Mouse (Mus musculus) forebrain, embryonic 15.5 days (tissue): ENCODE measurements around the gene Zfp568. TPM values are rescaled to one million over a fixed set of nuclear protein-coding genes. Genes with fewer than 3 reads are reported as not detected.

Experiments used
- ATAC-seq: fragments of 200-750 bp; cut with Nextera tagmentation; replicated peaks from 2 replicates; pipeline ENCODE4 v1.8.0; 2017; ENCODE audit warnings: mild to moderate bottlenecking, moderate TSS enrichment, moderate library complexity
- H3K27ac ChIP-seq: fragments of 300-500 bp; sonication (generic); replicated peaks from 2 replicates; pipeline ENCODE4 v1.5.1; 2015; ENCODE audit warnings: mild to moderate bottlenecking, inconsistent platforms
- H3K27me3 ChIP-seq: fragments of 300-500 bp; sonication (generic); 2 replicates; pipeline ENCODE4 v1.6.1; 2015; ENCODE audit warnings: inconsistent platforms
- H3K36me3 ChIP-seq: fragments of 300-500 bp; sonication (generic); 2 replicates; pipeline ENCODE4 v1.6.1; 2015; ENCODE audit warnings: mild to moderate bottlenecking, inconsistent platforms
- H3K4me1 ChIP-seq: fragments of 300-500 bp; sonication (generic); 2 replicates; pipeline ENCODE4 v1.6.1; 2015; ENCODE audit warnings: inconsistent platforms
- H3K4me2 ChIP-seq: fragments of 300-500 bp; sonication (generic); replicated peaks from 2 replicates; pipeline ENCODE4 v1.6.1; 2015; ENCODE audit warnings: mild to moderate bottlenecking, inconsistent platforms
- H3K4me3 ChIP-seq: fragments of 300-500 bp; sonication (generic); 2 replicates; pipeline ENCODE4 v1.5.1; 2015; ENCODE audit warnings: mild to moderate bottlenecking, inconsistent platforms
- H3K9ac ChIP-seq: fragments of 300-500 bp; sonication (generic); replicated peaks from 2 replicates; pipeline ENCODE4 v1.6.1; 2015; ENCODE audit warnings: mild to moderate bottlenecking, inconsistent platforms
- H3K9me3 ChIP-seq: fragments of 300-500 bp; sonication (generic); 2 replicates; pipeline ENCODE4 v1.6.1; 2016; ENCODE audit warnings: inconsistent platforms
- WGBS: fragments of 180-500 bp; shearing (Covaris S2); methylation state at CpG from one replicate; pipeline ENCODE4 v1.1.7; 2015; ENCODE audit warnings: mixed read lengths; 5-methylcytosine and 5-hydroxymethylcytosine counted together
- polyA plus RNA-seq: library from polyadenylated mRNA; unstranded; fragments of >200 nt; fragmentation: Nextera tagmentation; extraction: Ambion mirVana; gene quantifications from 2 replicates; pipeline ENCODE4 v1.2.1, GENCODE M21; 2015

Zfp568 gene
- 5.0 and 5.5 TPM in 2 replicates for polyA plus RNA-seq

DNA sequence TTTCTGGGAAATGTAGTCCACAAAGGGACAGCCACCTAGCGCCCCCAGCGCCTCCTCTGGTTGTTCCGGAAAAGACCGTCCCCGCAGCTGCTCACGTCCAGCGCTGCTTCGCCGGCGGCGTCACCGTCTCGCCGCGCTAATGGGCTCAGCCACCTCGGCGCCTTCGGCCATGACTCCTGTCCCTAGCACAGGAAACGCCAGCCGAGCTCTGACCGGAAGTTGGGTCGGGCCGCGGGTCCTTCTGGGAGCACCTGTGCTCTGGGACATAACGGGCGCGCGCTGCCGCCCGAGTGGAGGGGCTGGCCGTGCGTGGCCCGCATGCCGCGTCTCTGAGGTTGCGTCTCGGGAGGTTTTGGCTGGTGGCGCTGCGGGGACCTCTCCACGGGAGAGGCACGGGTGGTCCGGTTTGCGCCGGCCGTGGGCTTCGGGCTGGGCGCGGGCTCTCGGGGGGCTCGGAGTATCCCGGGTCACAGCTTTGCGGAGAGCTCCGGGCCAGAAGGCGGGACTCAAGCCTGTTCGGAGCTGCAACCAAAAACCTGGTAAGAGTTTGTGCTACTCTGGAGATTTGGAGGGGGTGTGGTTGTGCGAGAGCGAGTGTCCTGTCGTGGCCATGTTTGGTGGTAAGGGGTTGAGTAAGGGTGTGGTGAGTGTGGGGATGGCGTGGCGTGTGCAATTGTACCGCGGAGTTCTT is at the start of gene Zfp568:
Zfp568 (plus strand) TSS at position 266 of the 691 bp plus-strand sequence.
- H3K36me3 ChIP-seq: peaks cover 12% of the 10 kb centered on the region
- under 1% methylated on average over 62 of the region's 62 CpGs for WGBS
- peak within 1 kb of the TSS; percentile 72 for H3K9ac ChIP-seq
- H3K27ac ChIP-seq: peak within 1 kb of the TSS; percentile 91
- H3K4me3 ChIP-seq: peak within 1 kb of the TSS; percentile 100
- H3K27me3 ChIP-seq: no peaks in the 10 kb centered on the region
- peak within 1 kb of the TSS; percentile 81 for H3K4me2 ChIP-seq
- H3K4me1 ChIP-seq: peaks cover 20% of the 10 kb centered on the region
- ATAC-seq: peak; percentile 94
- H3K9me3 ChIP-seq: no peaks in the 10 kb centered on the region

DNA sequence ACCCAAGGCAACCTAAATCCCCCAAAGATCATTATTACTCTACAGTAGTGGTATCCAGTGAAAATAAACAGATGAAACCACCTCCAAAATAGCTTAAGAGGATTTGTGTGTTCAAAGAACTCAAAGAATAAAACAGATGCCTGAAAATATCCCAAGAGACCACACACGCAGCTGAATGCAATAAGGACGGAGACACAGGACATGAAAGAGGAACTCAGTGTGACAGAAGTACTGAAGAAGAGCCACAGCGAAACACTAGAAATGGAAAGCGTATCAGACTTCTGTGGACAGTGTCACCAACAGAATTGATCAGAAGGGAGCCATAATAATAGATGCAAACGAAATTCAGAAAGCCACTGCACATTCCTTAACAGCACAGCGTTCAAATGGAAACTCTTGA is 44.9 kb upstream of the Zfp568 start:
- no peak for ATAC-seq
- Histone ChIP-seq H3K27ac (no peak overlapping the region), H3K4me1 (no peaks in the 10 kb centered on the region), H3K4me3 (no peak overlapping the region), H3K9me3 (no peaks in the 10 kb centered on the region), H3K36me3 (peaks cover 48% of the 10 kb centered on the region), H3K9ac (no peak overlapping the region), H3K4me2 (no peak overlapping the region), H3K27me3 (no peaks in the 10 kb centered on the region)
- 83% methylated on average over 6 of the region's 6 CpGs for WGBS

DNA sequence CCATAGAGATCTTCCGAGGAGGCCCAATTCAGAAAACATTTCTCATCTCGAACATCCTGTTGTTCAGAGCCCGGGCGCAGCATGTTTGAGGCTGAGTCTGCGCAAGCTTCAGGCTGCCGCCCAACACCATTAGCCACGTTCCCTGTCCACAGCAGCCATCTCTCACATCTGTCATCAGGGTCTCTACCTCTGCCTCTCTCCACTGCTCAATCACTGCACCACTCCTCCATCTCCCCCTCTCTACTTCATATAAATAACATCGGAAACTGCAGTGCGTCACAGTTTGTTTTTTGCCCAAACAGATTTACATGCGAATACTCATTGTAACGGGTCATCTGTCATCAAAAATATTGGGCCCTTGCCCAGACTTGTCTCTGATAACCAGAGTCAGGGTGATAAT is 42.7 kb upstream of the Zfp568 start:
- H3K27ac ChIP-seq: no peak overlapping the region
- no peaks in the 10 kb centered on the region for H3K9me3 ChIP-seq
- peaks cover 30% of the 10 kb centered on the region for H3K36me3 ChIP-seq
- WGBS: 77% methylated on average over 11 of the region's 11 CpGs
- peaks cover 7% of the 10 kb centered on the region; the same call in 1 of the 2 replicates for H3K4me1 ChIP-seq
- ATAC-seq: no peak
- no peak overlapping the region for H3K4me3 ChIP-seq
- H3K4me2 ChIP-seq: no peak overlapping the region
- no peaks in the 10 kb centered on the region for H3K27me3 ChIP-seq
- H3K9ac ChIP-seq: no peak overlapping the region

DNA sequence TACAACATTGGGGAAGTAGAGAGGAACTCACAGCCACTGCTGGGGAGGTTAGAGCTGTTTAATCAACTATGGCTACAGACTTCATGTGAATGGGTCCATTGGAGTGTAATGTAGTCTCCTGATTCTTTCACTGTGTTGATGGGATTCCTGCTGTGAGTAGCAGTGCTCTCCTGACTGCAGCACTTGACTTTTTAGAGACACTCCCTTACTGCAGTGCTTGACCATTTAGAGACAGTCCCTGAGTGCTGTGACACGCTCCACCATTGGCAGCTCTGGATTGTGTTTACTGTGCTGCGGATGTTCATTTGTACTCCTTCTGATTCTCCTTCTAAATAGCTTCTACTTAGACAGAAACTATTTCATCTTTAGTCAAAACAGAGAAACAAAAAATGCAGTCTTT is 41.0 kb upstream of the Zfp568 start:
- Histone ChIP-seq H3K27ac (no peak overlapping the region), H3K9me3 (no peaks in the 10 kb centered on the region), H3K4me2 (no peak overlapping the region), H3K4me1 (peaks cover 7% of the 10 kb centered on the region; the same call in 1 of the 2 replicates), H3K9ac (no peak overlapping the region), H3K27me3 (no peaks in the 10 kb centered on the region), H3K36me3 (peaks cover 18% of the 10 kb centered on the region; the same call in 1 of the 2 replicates), H3K4me3 (no peak overlapping the region)
- 39% methylated on average over 2 of the region's 2 CpGs for WGBS
- ATAC-seq: no peak

DNA sequence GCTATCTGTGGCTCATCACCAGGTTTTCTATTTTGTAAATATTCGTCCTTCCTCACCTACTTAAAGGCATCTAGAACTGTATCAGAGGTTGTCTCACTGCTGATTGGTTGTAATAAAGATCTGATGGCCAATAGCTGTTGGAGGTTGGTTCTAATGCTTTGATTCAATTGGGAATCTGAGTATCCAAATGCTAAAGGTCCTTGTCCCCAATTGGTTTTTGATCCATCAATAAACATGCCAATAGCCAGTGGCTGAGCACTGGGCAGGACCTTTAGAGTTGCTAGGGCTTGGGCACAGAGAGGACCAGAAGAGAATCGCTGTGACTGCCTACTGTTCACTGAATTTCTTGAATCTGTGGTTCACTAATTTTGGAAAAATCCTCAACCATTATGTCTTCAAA is 40.0 kb upstream of the Zfp568 start:
- H3K9ac ChIP-seq: no peak overlapping the region
- peak overlapping the region; percentile 44; the same call in 1 of the 2 replicates for H3K27ac ChIP-seq
- no peaks in the 10 kb centered on the region for H3K9me3 ChIP-seq
- 76% methylated on average over 2 of the region's 2 CpGs for WGBS
- peaks cover 22% of the 10 kb centered on the region; the same call in 1 of the 2 replicates for H3K36me3 ChIP-seq
- peaks cover 7% of the 10 kb centered on the region; the same call in 1 of the 2 replicates for H3K4me1 ChIP-seq
- H3K4me2 ChIP-seq: no peak overlapping the region
- H3K27me3 ChIP-seq: no peaks in the 10 kb centered on the region
- no peak for ATAC-seq
- no peak overlapping the region for H3K4me3 ChIP-seq

DNA sequence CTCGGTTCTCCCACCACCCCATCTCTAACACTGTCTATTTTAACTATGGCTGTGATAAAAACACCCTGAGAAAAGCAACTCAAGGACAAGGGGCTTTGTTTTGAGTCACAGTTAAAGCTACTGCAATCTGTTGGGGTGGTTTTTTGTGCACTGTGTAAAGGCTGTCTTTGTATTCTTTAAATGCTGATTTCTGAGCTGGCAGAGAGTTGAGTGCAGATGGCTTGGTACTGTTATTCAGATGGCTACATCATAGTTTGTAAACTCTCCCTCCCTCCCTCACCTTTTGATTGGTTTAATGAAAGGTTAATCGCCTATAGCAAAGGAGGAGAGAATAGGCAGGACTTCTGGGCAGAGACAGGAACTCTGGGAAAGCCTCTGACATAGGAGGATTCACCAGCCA is 39.6 kb upstream of the Zfp568 start:
- WGBS: 53% methylated on average over 2 of the region's 2 CpGs
- Histone ChIP-seq H3K4me1 (peaks cover 7% of the 10 kb centered on the region; the same call in 1 of the 2 replicates), H3K9me3 (no peaks in the 10 kb centered on the region), H3K4me2 (no peak overlapping the region), H3K9ac (no peak overlapping the region), H3K4me3 (no peak overlapping the region), H3K36me3 (peaks cover 25% of the 10 kb centered on the region; the same call in 1 of the 2 replicates), H3K27ac (peak overlapping the region; percentile 44), H3K27me3 (no peaks in the 10 kb centered on the region)
- ATAC-seq: no peak

DNA sequence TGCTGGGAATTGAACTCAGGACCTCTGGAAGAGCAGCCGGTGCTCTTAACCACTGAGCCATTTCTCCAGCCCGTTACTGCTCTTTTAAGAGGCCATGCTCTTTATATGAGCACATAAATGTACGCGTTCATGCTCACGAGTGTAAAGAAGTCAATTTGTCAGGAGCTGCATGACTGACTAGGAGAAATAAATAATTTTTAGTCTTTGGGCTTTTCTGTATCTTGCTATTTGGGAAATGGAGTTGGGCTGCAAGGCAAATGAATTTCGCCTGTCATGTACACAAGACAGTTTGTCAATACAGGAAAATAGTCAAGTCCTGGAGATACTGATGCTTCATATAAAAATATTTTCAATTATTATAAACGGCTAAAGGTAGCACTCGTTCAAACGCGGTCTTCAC is 30.7 kb upstream of the Zfp568 start:
- no peak for ATAC-seq
- 37% methylated on average over 10 of the region's 10 CpGs for WGBS

DNA sequence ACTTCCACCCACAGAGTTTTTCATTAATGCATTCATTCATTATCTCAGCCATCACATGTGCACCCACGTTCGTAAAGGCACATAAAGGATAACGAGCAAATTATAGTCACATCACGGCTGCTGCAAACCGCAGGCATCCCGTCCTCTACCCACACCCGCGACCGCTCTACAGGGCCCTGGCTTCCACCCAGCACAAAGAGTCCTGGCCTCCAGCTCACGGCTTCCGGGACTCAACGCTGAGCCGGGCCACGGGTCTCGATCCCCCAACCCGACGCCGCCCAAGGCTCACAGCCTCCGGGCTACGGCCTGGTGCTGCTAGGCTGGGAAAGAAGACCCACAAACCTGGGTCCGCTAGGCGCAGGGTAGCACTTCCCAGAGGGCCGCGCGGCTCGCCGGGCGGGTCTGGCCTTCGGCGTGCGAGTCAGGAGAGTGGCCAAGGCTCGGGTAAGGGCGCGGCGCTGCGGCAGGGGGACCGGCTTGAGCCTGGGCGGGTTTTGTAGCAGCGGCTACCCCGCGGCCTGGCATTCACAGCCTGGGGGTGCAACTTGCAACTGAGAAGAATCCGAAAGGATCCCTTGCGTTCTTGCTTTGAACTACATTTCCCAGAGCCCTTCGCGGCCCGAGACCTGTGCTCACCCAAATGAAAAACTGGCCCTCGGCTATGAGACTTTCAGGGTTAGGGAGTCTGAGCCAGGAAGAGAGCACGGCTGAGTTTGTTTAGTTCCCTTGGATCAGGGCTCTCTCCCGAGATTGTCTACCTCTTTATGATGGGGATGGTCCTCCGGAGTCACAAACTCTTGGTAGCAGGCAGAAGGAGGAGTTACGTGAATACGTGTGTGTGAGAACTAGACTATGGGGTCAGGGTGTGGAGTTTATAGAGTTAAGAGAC is 30.0 kb upstream of the Zfp568 start, which contains the start of gene Zfp74:
Zfp74 (minus strand) TSS at position 577 of the 889 bp plus-strand sequence.
- WGBS: 1% methylated on average over 51 of the region's 52 CpGs
- H3K4me2 ChIP-seq: peak within 1 kb of the TSS; percentile 54
- peak within 1 kb of the TSS; percentile 95 for H3K9ac ChIP-seq
- no peaks in the 10 kb centered on the region for H3K27me3 ChIP-seq
- peaks cover 14% of the 10 kb centered on the region for H3K4me1 ChIP-seq
- peaks cover 15% of the 10 kb centered on the region for H3K36me3 ChIP-seq
- ATAC-seq: peak; percentile 94
- H3K4me3 ChIP-seq: peak within 1 kb of the TSS; percentile 81
- H3K27ac ChIP-seq: peak within 1 kb of the TSS; percentile 95
- no peaks in the 10 kb centered on the region for H3K9me3 ChIP-seq

More for the DNA sequence above, 30.7 kb upstream of the Zfp568 start:
- Histone ChIP-seq H3K27me3 (no peaks in the 10 kb centered on the region), H3K36me3 (peaks cover 19% of the 10 kb centered on the region), H3K4me2 (peak overlapping the region; percentile 54), H3K27ac (peak overlapping the region; percentile 95), H3K9ac (peak overlapping the region; percentile 95), H3K4me3 (peak overlapping the region; percentile 81), H3K4me1 (peaks cover 14% of the 10 kb centered on the region), H3K9me3 (no peaks in the 10 kb centered on the region)

DNA sequence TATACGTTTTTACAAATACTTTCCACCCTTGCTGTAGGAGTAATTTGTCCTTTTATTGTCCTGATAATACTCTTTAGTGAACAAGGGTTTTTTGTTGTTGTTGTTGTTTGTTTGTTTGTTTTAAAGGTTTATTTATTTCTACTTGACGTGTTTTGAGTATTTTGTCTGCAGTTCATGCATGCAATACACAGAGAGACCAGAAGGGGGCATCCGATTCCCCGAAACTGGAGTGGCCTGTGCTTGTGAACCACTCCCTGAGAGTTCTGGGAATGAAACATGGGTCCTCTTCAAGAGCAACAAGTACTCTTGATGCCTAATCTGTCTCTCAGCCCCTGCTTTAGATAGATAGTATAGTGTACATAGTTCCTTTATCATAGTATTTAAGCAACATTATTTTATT is 29.0 kb upstream of the Zfp568 start:
- Histone ChIP-seq H3K4me3 (no peak overlapping the region; the same call in 1 of the 2 replicates), H3K9ac (no peak overlapping the region), H3K27ac (no peak overlapping the region), H3K27me3 (no peaks in the 10 kb centered on the region), H3K4me1 (peaks cover 14% of the 10 kb centered on the region), H3K4me2 (peak overlapping the region; percentile 54), H3K9me3 (no peaks in the 10 kb centered on the region), H3K36me3 (peaks cover 11% of the 10 kb centered on the region)
- ATAC-seq: no peak
- 21% methylated on average over 4 of the region's 4 CpGs for WGBS

DNA sequence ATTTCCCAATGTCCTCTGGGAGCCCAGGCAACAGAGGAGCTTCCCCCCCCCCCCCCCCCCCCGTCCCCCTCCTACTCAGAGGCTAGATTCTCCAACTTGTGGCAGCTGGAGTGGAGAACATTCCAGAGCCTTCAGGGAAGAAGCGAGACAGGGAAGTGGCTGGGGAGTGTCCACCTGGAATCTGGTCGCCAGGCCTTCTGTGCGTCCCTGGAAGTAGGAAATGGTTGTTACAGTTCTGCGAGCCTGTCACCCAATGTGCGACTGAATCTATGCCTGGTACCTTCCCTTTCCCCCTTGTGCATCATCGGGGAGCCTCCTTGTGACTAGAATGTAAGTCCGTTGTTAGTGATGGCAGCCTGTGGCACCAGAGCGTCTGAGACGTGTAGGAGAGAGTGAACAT is 27.5 kb upstream of the Zfp568 start:
- Histone ChIP-seq H3K36me3 (no peaks in the 10 kb centered on the region), H3K4me3 (no peak overlapping the region), H3K9me3 (no peaks in the 10 kb centered on the region), H3K27ac (no peak overlapping the region), H3K27me3 (no peaks in the 10 kb centered on the region), H3K9ac (no peak overlapping the region), H3K4me1 (peaks cover 14% of the 10 kb centered on the region), H3K4me2 (no peak overlapping the region)
- ATAC-seq: no peak
- WGBS: 67% methylated on average over 9 of the region's 10 CpGs

DNA sequence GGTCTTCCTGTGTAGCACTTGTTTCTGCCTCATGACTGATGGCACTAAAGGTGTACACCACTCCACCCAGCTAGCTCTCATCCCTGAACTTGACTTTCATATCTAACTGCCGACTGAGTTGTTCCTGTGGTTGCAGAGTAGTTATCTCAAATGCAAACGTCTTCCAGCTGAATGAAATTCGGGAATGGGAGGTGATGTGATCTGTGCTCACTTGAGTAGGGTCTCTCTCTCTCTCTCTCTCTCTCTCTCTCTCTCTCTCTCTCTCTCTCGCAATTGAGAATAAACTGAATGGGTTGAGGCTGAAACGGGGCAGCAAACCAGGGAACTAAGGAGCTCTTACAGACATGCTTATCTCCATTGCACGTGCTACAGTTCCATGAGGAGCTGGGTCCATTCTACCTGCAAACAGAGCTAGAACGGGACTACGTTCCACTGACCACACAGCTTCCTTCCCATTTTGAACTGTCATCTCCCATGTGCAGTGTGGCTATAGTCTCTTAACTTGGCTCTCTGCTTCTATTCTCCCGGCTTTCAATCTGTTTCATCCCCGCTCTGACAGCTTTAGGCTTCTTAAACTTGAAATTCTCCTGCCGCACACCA is 25.5 kb upstream of the Zfp568 start:
- Histone ChIP-seq H3K27ac (no peak overlapping the region), H3K9me3 (no peaks in the 10 kb centered on the region), H3K9ac (no peak overlapping the region), H3K4me3 (no peak overlapping the region), H3K4me1 (peaks cover 5% of the 10 kb centered on the region), H3K27me3 (no peaks in the 10 kb centered on the region), H3K4me2 (no peak overlapping the region), H3K36me3 (no peaks in the 10 kb centered on the region)
- 87% methylated on average over 11 of the region's 11 CpGs for WGBS
- no peak for ATAC-seq

DNA sequence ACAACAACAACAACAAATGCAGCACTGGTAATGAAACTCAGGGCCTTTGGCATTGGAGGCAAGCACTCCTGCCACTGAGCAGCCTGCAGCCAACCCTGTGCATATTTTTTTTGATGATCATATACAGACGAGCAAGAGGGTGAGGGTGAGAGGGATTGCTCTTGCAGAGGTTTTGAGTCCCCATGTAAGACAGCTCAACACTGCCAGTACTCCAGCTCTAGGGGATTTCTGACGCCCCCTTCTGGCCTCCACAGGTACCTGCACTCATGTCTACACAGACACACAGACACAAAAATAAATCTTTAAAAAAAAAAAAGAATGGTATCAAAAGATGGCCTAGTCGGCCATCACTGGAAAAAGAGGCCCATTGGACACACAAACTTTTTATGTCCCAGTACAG is 24.8 kb upstream of the Zfp568 start:
- no peak overlapping the region for H3K27ac ChIP-seq
- WGBS: 71% methylated on average over 3 of the region's 3 CpGs
- H3K4me2 ChIP-seq: no peak overlapping the region
- no peaks in the 10 kb centered on the region for H3K27me3 ChIP-seq
- no peak overlapping the region for H3K9ac ChIP-seq
- H3K9me3 ChIP-seq: no peaks in the 10 kb centered on the region
- peaks cover 5% of the 10 kb centered on the region for H3K4me1 ChIP-seq
- no peaks in the 10 kb centered on the region for H3K36me3 ChIP-seq
- no peak overlapping the region for H3K4me3 ChIP-seq
- ATAC-seq: no peak
